Mouse (Mus musculus) liver (tissue): ENCODE results near the gene Plk5.

Source experiments
- DNase-seq: peaks from one replicate; pipeline ENCODE4 v3.0.0-alpha.2; 2020; ENCODE audit warnings: mixed read lengths

Plk5 gene

GRCm38 (mm10) chr10:80357994-80358639, 1.9 kb downstream of the Plk5 start:
- peak; percentile 26 for DNase-seq

DNA sequence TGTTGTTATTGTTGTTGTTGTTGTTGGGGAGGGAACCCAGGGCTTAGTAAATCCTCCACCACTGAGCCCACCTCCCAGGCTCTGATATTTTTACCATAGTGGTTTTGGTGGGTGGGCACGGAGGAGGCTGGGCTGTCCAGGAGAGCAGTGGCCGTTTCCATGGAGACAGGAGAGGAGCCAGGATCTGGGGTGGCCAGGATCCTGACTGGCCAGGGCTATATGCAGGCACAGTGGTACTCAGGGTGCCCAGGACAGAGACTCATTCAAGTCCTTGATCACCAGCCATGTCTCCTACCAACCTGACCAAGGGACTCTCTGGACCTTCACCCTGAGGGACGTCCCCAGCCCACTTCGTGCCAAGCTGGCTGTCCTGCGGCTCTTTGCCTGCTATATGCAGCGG, 7.5 kb downstream of the Plk5 start:
- no peak for DNase-seq

GRCm38 (mm10) chr10:80365736-80366135, 9.5 kb downstream of the Plk5 start:
- DNase-seq: no peak

DNA sequence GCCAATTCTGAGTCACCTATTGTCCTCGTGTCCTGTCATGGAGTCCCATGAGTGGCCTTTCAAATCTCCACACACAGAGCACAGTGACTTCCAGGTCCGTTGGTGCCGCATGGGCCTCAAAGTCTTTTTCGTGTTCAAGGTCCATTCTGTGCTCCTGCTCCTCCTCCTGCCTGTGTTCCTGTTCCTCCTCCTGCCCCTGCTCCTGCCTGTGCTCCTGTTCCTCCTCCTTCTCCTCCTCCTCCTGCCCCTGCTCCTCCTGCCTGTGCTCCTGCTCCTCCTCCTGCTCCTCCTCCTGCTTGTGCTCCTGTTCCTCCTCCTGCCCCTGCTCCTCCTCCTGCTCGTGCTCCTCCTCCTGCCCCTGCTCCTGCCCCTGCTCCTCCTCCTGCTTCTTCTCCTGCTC, 11.7 kb downstream of the Plk5 start:
- DNase-seq: no peak

DNA sequence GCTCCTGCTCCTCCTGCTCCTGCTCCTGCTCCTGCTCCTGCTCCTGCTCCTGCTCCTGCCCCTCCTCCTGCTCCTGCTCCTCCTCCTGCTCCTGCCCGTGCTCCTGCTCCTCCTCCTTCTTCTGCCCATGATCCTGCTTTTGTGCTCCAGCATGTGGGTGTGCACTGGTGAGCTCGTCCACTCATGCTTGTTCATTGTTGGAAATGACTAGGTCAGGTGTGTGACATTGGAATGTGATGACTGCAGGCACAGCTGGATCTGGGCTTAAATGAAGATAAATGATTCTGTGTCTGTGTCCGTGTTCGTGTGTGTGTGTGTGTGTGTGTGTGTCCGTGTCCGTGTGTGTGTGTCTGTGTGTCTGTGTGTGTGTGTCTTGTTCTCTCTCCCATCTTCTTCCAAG, 12.1 kb downstream of the Plk5 start:
- no peak for DNase-seq

- DNase-seq: no peak
Measured at GRCm38 (mm10) chr10:80369995-80370747, 13.9 kb downstream of the Plk5 start.

DNA sequence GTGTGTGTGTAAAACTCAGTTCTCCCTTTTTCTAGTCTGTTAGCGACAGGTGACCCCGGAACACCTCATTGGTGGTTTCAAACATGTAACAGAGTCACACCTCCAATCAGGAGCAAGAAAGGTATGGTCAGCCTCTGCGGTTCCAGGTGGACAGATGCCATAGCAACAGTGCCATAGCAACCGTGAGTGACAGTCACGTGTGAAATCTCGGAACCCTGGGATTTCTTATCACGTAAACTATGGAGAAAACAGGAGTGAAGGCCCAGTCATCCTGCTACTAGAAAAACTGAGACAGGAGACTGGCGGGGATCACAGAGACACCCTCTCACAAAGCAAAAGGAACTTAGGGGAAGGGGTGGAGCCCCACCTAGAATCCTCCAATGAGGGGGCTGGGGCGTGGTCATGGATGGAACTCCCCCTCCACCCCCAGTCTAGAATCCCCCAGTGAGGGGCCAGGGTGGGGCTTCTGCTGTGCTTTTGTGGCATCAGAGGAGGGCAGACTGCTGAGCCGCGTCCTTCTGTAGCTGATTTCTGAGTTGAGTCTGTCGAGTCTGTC, 15.2 kb downstream of the Plk5 start:
- peak; percentile 50 for DNase-seq

- no peak for DNase-seq
Measured at GRCm38 (mm10) chr10:80371983-80372382, 15.7 kb downstream of the Plk5 start.

- no peak for DNase-seq
Measured at GRCm38 (mm10) chr10:80372706-80373105, 16.4 kb downstream of the Plk5 start.

DNA sequence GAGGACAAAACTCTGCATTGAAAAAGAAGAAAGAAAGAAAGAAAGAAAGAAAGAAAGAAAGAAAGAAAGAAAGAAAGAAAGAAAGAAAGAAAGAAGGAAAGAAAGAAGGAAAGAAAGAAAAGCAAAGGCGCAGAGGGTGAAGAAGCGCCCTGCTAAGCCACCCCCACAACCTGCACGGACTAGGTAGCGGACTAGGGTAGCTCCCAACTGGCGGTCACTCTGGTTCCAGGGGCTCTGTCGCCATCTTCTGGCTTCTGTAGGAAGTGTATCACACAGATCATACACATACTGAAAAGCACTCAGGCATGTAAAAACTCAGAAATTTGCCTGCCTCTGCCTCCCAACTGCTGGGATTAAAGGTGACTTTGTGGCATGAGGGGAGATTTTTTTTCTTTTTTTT, 17.8 kb downstream of the Plk5 start:
- peak; percentile 77 for DNase-seq

DNA sequence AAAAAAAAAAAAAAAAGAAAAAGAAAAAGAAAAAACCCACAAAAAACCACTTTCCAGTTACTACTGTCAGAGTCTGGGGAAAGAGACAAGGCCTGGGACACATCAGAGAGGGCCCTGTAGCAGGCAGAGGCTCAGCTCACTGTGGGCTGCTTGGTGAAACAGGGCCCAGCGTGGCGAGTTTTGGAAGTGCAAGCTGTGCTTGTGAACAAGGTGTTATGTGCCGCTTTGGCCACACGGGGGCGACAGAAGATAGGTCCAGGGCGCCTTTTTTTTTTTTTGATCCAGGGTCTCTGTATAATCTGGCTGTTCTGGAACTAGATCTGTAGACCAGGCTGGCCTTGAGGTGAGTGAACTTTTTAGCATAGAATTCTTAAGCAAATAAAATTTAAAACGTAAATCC, 19.9 kb downstream of the Plk5 start:
- DNase-seq: peak; percentile 94

- DNase-seq: peak; percentile 52
Measured at GRCm38 (mm10) chr10:80377716-80378115, 21.5 kb downstream of the Plk5 start.

- no peak for DNase-seq
Measured at GRCm38 (mm10) chr10:80382641-80383365, 26.5 kb downstream of the Plk5 start.

DNA sequence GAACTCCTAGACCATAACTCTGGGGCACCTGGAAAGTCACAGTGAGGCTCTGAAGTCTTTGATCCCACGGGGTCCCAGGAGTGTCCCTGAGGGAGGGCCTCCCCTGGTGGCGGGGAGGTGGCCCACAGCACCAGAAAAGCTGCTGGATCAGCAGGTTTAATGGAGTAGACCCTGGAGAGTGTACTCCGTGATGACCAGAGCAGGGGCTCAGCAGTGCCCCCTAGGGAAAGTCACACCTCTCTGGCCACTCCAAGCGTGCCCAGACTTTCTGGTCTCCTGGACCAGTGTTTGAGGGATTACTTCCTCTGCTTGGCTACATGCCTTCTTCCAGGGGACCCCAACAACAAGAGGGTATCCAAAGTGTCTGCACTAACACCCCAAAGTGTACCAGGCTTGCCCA, 27.2 kb downstream of the Plk5 start:
- no peak for DNase-seq

DNA sequence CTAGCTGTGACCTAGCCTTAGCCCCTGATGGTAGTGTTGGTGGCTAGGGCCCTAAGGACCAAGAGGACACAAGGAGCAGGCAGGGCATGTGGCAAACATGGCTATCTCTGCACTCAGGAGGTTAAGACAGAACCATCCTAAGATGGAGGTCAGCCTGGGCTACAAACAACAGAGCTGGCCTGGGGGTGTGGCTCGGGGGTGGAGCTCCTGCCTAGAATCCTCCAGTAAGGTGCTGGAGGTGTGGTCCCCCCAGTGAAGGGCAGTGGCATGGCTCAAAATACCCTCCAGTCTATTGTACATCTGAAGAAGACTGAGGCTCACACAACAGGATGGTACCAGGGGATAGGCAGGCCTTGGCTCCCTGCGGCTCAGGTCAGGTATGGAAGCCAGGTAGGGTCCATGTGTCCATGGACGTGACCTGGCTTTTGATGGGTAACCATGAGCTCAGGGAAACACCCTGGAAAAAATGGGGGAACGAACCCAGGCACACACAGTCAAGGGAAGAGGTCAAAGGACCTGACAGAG, 27.9 kb downstream of the Plk5 start:
- peak; percentile 65 for DNase-seq

DNA sequence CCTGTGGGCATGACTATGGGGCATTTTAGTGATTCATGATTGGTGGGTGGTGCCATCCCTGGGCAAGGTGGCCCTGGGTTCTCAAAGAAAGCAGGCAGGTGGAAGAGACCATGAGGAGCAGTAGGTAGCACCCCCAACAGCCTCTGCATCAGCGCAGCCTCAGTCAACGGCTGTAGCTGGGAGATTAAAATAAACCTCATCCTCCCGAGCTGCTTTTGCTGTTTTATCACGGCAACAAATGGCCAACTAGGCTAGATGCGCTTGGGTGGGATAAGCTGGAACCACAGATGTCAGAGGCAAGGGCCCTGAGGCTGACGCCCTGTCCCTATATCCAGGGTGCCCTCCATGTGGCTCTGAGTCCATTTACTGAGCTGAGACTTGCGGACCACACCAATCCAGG, 28.4 kb downstream of the Plk5 start:
- peak; percentile 66 for DNase-seq

DNA sequence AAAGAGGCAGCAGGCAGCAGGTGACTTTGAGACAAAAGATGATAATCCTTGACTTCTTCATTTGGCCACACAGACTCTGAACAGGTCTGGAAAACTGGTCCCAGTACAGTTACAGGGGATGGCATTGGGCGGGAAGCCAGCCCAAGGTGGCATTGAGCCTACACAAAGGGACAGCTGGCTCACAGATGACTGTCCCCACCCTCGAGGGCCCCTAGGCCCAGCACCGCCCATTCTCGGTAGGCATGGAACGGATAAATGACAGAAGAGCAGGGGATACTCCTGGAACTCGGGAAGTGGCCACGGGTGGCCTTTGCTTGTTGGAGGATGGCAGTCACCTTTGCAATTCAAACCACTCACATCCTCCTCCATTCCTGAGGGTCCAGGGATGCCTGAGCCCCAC, 29.1 kb downstream of the Plk5 start:
- no peak for DNase-seq

DNA sequence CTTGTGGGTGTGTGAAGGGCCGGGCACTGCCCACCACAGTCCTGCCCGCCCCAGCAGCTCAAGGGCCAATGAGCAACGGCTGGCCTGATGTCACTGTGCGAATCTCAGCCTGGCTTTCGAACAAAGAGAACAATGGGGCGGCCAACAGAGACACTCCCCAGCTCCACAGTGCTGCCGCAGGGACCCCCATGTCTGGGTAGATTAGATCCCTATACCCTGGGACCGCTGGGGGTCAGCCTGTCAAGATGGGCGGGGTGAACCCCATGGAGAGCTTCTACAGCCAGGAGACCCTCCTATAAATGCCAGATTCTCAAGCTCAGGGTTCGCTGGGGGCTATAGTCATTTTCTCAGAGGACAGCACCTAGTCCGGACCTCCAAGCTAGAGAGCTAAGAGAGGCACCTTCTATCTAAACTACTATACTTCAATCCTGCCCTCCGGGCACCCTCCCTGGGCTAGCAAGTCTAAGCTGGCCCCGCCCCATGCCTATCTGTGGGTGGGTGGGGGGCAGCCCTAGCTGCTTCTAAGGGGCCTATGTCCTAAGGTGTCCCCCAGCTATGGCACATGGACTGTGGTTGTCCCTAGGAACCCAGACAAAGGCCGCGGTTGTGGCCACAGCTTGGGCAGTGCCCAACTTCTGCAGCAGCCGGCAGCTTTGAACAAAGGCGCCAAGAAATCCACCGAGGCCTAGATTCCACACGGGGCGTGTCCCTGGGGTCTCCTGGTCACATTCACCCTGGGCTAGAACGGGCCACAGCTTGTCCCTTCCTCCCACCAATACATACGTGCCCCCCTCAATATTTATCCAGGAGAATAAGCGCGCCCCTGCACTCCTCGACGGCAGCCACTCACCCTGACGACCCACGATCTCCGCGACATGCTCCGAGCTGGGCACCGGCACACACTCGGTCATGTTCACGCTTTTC, 29.8 kb downstream of the Plk5 start:
- DNase-seq: peak; percentile 42

DNA sequence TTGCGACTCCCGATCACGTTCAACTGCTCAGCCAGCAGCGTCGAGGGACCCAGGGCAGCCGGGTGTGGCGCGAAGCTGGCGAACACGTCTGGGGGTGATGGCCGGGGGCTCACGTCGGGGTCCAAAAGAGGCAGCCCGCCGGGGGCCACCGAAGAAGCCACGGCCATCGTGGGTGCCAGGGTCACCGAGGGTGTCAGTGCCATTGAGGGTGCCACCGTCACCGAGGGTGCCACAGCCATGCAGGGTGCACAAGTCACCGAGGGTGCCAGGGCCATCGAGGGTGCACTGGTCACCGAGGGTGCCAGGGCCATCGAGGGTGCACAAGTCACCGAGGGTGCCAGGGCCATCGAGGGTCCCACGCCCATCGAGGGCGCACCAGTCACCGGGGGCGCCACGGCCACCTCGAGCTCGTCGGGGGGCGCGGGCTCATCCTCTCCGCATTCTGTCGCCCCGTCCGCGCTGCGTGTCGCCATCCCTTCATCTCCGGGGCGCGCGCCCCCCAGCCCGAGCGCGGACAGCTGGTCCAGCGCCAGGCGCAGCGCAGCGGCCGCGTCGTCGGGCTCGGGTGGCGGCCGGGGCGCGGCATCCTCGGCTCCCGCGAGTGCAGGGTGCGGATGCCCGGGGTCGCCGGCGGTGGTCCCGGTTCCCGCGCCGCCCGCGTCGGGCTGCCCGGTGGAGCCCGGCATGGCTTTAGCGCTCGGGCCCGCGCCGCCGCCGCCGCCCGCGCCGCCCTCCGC, 30.6 kb downstream of the Plk5 start:
- DNase-seq: no peak

- DNase-seq: peak; percentile 93
Measured at GRCm38 (mm10) chr10:80387522-80387959, 31.3 kb downstream of the Plk5 start, which contains the start of gene Mex3d. TSS of gene Mex3d (minus strand) at chr10:80387659.

DNA sequence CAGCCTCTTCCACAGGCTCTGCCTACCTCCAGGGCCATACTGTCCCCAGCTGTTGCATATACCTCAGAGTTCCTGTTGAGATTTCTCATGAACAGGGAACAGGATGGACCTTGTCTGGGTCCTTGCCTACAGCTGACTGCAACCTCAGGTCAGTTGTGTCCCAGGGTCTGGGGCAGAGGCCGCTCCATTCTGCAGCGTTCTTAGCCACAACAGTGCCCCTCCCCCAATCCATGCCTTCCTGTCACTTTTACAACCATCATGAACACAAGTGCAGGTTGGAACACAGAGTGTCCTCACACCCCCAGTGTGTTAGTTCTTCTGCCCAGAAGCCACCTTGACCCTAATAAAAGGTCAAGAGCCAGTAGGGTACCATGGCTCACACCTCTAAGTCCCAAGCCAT, 32.5 kb downstream of the Plk5 start:
- DNase-seq: no peak
